Mouse (Mus musculus) liver (tissue): ENCODE data around the gene Csrnp3.
A peak's percentile ranks its signal among the peaks of the same experiment; 100 is the strongest.
"Not testable (repeated sequence)": the region's sequence is repeated elsewhere in the genome, so short reads cannot be mapped to it uniquely, and the experiment has no call there.

ENCODE experiments used
- DNase-seq: peaks from one replicate; pipeline ENCODE4 v3.0.0-alpha.2; 2020; ENCODE audit warnings: mixed read lengths

Gene Csrnp3

GRCm38 (mm10) chr2:65845551-65845950, at the start of gene Csrnp3:
Gene Csrnp3 (plus strand): TSS chr2:65845767.
- peak; percentile 46 for DNase-seq

- DNase-seq, result peak; percentile 82
Measured at GRCm38 (mm10) chr2:65801054-65801709, 44.4 kb upstream of the Csrnp3 start.

DNA sequence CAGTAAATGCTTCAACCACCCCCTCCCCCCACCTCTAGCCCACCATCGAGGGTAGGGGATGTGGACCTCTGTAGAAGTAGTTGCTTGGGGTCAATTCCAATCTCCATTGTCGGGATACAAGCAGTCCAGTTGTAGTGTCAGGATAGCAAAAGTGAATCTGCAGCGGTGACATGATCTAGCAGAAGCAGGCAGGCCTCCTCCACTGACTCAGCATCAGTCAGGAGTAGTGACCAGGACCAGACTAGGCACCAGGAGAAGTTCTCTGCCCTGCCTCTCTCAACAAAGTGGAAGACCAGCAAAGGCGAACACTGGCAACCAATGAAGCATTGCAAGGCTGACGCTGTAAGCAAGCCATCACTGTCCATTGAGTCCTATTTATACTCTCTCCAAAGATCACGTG, 39.0 kb upstream of the Csrnp3 start:
- peak; percentile 55 for DNase-seq

GRCm38 (mm10) chr2:65811203-65811602, 34.4 kb upstream of the Csrnp3 start:
- DNase-seq, result not testable (repeated sequence)

GRCm38 (mm10) chr2:65818080-65818796, 27.3 kb upstream of the Csrnp3 start:
- DNase-seq, result peak; percentile 22

DNA sequence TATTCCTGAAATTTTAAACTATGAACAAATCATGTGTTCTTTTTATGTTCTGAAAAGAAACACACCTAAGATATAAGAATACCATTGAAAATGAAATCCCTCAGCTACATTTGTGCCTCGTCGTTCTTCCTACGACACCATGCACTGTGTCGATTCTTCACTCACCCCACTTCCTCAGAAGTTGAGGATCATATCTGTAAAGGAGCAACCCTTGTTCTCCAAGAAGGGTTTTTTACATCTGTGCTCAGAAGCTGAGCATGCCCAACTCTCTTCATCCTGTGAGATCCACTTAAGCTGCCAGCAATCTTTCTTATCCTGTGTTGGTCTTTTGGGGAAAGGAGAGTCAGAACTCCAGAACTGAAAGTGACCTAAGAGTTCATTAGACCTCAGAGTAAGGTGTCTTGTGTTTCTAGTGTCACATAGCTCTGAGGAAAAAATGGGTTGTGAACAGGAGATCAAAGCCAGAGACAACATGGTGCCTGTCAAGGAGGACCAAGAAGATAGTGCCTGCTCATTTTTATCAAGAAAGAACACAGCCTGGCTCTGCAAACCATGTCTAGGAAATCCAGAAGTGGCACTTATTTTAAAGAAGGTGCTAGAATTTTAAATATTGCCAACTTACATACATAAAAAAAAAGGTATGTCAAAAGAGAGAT, 25.3 kb upstream of the Csrnp3 start:
- peak; percentile 55 for DNase-seq

- DNase-seq, result no peak
Measured at GRCm38 (mm10) chr2:65826314-65826713, 19.3 kb upstream of the Csrnp3 start.

DNA sequence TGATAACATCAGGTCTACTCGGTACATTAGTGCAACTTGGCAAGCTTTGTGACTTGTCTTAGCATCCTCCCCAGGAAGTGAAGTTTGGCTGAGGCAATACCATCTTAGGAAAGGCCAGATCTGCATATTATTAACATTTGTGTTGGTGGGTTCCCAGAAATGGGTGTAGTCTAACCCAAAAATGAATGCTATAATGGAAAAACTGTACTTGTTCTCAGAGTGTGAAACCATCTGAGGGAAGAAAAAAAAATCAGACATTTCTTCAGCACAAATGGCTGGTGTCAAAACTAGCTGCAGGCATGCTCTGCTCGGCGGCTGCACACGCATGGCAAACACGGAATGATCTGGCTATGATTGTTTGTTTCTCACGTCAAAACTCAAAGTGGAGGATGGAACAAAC, 18.8 kb upstream of the Csrnp3 start:
- no peak for DNase-seq

GRCm38 (mm10) chr2:65828699-65829098, 16.9 kb upstream of the Csrnp3 start:
- no peak for DNase-seq

DNA sequence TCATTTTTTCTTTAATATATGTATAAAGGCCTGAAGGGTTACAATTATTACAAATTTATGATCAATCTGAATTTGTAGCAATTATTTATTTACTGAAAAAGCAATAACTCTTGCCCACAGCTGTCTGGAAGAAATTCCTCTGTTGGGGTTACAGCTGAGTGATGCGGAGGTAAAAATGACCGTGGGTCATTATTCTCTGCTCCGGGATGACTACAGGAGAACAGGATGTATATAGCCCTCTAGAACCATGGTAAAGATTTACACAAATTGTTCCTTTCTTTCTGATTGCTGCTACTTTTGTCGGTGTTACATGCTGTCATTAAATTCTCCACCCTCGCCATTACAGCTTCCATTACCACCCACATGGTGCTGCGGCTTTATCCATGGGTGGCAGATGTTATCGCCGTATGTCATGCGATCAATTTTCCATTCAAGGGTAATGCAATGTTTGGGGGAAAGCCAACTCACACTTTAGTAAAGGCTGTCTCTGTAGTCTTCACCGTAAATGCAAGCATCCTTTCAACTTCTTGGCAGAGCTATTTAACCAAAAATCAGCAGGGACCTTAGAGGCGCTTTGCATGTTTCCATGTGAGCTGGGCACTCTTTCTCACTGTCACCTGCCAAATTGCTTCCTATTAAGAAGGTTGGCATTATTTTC, 12.7 kb upstream of the Csrnp3 start:
- no peak for DNase-seq

DNA sequence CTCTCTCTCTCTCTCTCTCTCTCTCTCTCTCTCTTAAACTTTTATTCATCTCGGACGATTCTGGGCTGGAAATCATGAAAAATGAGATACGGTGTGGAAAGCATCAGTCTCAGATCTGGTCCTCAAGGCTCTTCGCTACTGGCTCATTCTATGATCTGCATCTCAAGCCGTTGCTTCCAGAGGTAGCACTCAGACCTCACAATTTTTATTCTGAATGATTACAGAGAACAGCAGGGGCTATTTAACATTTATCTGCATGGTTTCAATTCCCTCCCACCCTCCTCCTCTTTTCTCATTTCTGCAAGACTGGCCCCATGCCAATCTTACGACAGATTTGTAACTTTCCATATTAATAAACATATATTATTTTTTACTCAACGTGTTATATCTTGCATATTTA, 12.1 kb upstream of the Csrnp3 start:
- DNase-seq, result no peak

DNA sequence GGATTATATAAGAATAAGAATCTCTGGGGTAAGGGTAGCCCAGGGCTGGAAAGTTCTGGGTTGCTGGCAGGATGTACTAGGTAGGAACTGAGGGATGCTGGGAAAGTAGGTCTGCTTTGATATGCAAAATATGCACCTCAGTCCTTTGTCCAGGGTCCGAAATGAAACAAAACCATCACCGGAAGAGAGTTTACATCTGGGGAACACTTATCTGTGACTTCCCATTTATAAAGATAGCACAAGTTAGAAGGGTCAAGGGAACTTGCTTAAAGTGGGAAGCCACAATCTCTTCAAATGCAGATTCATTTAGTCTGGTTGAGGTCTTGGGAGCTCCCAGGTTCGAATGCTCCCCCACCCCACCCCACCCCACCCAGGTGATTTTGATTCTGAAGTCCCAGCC, 4.0 kb upstream of the Csrnp3 start:
- DNase-seq, result no peak

DNA sequence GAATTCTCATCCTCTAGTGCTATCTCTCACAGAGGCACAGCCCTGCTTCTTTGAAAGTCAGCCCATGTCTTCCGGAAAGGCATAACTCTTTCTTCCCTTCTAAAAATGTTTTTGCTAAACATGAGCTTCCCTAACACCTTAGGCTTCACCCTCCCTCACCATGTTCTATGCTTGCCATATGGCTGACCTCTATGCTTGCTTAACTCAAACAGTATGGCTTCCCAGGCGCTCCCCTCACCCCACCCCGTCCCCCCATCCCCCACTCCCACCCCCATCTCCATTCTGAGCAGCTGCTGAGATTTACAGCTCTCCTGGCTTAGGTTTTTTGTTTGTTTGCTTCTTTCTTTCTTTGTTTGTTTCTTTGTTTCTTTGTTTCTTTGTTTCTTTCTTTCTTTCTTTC, 3.2 kb upstream of the Csrnp3 start:
- DNase-seq, result no peak

- DNase-seq, result no peak
Measured at GRCm38 (mm10) chr2:65846000-65846755, 611 bp downstream of the Csrnp3 start.

- no peak for DNase-seq
Measured at GRCm38 (mm10) chr2:65847463-65848110, 2.0 kb downstream of the Csrnp3 start.

DNA sequence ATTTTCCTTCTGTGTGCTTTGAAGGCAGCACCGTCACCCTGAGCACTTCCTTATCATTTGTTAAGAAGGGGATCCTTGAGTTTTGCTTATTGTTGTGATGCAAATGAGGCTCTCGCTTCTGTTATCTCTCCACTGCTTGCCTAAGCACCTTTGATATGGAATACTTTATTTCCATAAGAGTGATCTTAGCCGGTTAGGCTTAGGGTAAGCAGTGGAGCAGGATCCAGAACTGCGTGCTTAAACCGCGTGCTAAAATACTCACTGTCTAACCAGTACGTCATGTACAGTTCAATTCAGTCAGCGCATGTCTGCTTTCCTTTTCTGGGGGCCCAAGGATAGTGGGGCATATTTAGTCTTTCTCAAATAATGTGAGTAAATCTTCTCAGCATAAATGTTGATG, 3.1 kb downstream of the Csrnp3 start:
- no peak for DNase-seq

GRCm38 (mm10) chr2:65850282-65850681, 4.7 kb downstream of the Csrnp3 start:
- DNase-seq, result not testable (repeated sequence)

GRCm38 (mm10) chr2:65856791-65857190, 11.2 kb downstream of the Csrnp3 start:
- no peak for DNase-seq

DNA sequence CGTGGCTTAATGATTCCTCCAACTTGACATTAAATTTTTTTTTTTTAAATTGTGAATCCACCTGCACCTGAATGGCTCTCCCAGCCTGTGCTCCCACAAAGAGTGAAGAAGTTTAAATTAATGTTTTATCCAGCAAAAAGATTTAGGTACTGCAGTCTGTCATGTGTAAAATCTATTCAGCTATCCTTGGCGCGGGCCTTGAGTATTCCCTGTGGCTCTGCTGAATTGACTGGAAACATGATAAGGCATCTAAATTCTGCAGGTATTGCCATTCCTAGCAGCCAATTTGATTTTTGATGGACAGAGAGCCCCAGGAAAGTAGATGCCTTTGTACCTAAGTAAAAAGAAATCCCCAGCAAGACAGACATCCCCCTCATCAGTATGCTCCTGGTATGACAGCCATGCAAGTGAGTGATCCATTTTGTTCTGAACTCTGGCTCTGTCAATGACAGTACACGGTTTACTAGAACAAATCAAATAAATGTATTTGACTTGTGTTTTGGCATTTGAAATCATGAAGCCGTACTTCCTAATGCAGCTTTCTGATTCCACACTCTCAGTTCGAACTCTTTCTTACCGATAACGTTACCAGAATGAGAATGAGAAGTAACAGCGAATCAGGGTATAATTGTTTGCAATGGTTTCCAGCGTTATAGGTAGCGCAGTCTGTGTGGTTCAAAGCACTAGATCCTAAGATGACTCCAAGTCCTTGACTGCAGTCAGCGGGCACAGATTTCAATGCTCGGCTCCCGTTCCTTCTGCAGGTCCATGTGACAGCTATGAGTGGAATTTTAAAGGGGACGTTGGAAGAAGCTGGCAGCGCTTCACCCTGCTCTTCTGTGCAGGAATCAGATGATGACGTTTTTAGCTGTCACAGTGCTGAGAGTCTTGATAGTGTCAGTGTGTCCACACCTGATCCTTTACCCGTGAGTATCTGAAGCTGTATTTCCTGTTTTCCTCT, 14.5 kb downstream of the Csrnp3 start:
- no peak for DNase-seq

GRCm38 (mm10) chr2:65864778-65865339, 19.3 kb downstream of the Csrnp3 start:
- DNase-seq, result no peak
